Mouse (Mus musculus) lung, adult 2 months (tissue): Measurements from ENCODE around the gene Pacsin1.

Experiments used
- CTCF ChIP-seq: fragments of 200-500 bp; IDR thresholded peaks from 2 replicates; pipeline ENCODE4 v1.5.1; 2011; ENCODE audit warnings: mild to moderate bottlenecking, low read length, control low read depth; ENCODE audit not compliant: insufficient read depth
- POLR2A ChIP-seq: fragments of 200-500 bp; IDR thresholded peaks from 2 replicates; pipeline ENCODE4 v1.6.1; 2011; ENCODE audit warnings: low read depth, mild to moderate bottlenecking, control low read depth, low read length, borderline replicate concordance; ENCODE audit errors: extremely low read depth

GRCm38 (mm10) chr17:27628376-27628775, 26.9 kb upstream of the Pacsin1 start:
- TF ChIP-seq CTCF (no peak), POLR2A (no peak)
